Mouse (Mus musculus): Measurements from ENCODE around the gene Dlg2.

- TF ChIP-seq CTCF (IDR thresholded peaks at IDR 0.05; ENCODE audit: low read depth, low read length) (no peak), GATA1 (IDR thresholded peaks at IDR 0.05; ENCODE audit: borderline replicate concordance, low read length) (no peak), TAL1 (conservative IDR thresholded peaks at IDR 0.05; ENCODE audit: low read depth, low read length) (no peak), POLR2AphosphoS5 (IDR thresholded peaks at IDR 0.05; ENCODE audit: insufficient replicate concordance, low read depth, low read length) (no peak), GATA2 (IDR thresholded peaks at IDR 0.05; ENCODE audit: borderline replicate concordance, low read depth, low read length) (no peak)
Measured at GRCm38 (mm10) chr7:91199372-91199771, 722.9 kb downstream of the Dlg2 start.

Measured in G1E (cell line).